Mouse (Mus musculus) spleen, adult 12 weeks (tissue): ENCODE measurements around the gene Tyw3.
"Not testable (repeated sequence)": the region's sequence is repeated elsewhere in the genome, so short reads cannot be mapped to it uniquely, and the experiment has no call there.

Experiments used
- DNase-seq: peaks from one replicate; pipeline ENCODE4 v3.0.0; 2022; ENCODE audit warnings: low spot score

The Tyw3 gene

GRCm38 (mm10) chr3:154596934-154597554 lies at the start of gene Tyw3:
Gene Tyw3, minus strand, starts transcription at chr3:154597104.
- peak; percentile 82 for DNase-seq

- DNase-seq = no peak
Measured at GRCm38 (mm10) chr3:154633091-154633490, 36.2 kb upstream of the Tyw3 start.

- DNase-seq = not testable (repeated sequence)
Measured at GRCm38 (mm10) chr3:154631281-154631680, 34.4 kb upstream of the Tyw3 start.

- DNase-seq = no peak
Measured at GRCm38 (mm10) chr3:154628284-154628683, 31.4 kb upstream of the Tyw3 start.

- DNase-seq = no peak
Measured at GRCm38 (mm10) chr3:154616106-154616505, 19.2 kb upstream of the Tyw3 start.

- DNase-seq = no peak
Measured at GRCm38 (mm10) chr3:154615304-154615703, 18.4 kb upstream of the Tyw3 start.

GRCm38 (mm10) chr3:154614771-154615170 lies 17.9 kb upstream of the Tyw3 start:
- DNase-seq = no peak

GRCm38 (mm10) chr3:154611888-154612287 lies 15.0 kb upstream of the Tyw3 start:
- DNase-seq = no peak

- DNase-seq = no peak
Measured at GRCm38 (mm10) chr3:154607896-154608295, 11.0 kb upstream of the Tyw3 start.

GRCm38 (mm10) chr3:154604871-154605270 lies 8.0 kb upstream of the Tyw3 start:
- DNase-seq = no peak

- DNase-seq = no peak
Measured at GRCm38 (mm10) chr3:154602141-154602540, 5.2 kb upstream of the Tyw3 start.

GRCm38 (mm10) chr3:154597561-154597960 lies 657 bp upstream of the Tyw3 start:
- no peak for DNase-seq

- peak; percentile 77 for DNase-seq
Measured at GRCm38 (mm10) chr3:154596488-154596933, 393 bp downstream of the Tyw3 start, which contains the start of gene Cryz. Gene Cryz, plus strand, starts transcription at chr3:154596711.

GRCm38 (mm10) chr3:154594156-154594555 lies 2.7 kb downstream of the Tyw3 start:
- DNase-seq = no peak

GRCm38 (mm10) chr3:154593596-154593995 lies 3.3 kb downstream of the Tyw3 start:
- DNase-seq = no peak

- DNase-seq = no peak
Measured at GRCm38 (mm10) chr3:154591621-154592020, 5.3 kb downstream of the Tyw3 start.

GRCm38 (mm10) chr3:154590971-154591370 lies 5.9 kb downstream of the Tyw3 start:
- DNase-seq = no peak

- DNase-seq = no peak
Measured at GRCm38 (mm10) chr3:154584351-154584750, 12.6 kb downstream of the Tyw3 start.

- no peak for DNase-seq
Measured at GRCm38 (mm10) chr3:154577895-154578294, 19.0 kb downstream of the Tyw3 start.

GRCm38 (mm10) chr3:154573666-154574065 lies 23.2 kb downstream of the Tyw3 start:
- no peak for DNase-seq

- DNase-seq = peak; percentile 7
Measured at GRCm38 (mm10) chr3:154572341-154572972, 24.4 kb downstream of the Tyw3 start.

- no peak for DNase-seq
Measured at GRCm38 (mm10) chr3:154570786-154571185, 26.1 kb downstream of the Tyw3 start.

- no peak for DNase-seq
Measured at GRCm38 (mm10) chr3:154570029-154570575, 26.8 kb downstream of the Tyw3 start.
